Mouse (Mus musculus): Measurements from ENCODE around the gene Arg1. TPM values are rescaled to one million over a fixed set of nuclear protein-coding genes. Genes with fewer than 3 reads are reported as not detected.
A peak's percentile ranks its signal among the peaks of the same experiment; 100 is the strongest.

The Arg1 gene
- total and polyA plus RNA-seq, 2 experiments from 2014 or later = 0.73 to 2.1 TPM

DNA sequence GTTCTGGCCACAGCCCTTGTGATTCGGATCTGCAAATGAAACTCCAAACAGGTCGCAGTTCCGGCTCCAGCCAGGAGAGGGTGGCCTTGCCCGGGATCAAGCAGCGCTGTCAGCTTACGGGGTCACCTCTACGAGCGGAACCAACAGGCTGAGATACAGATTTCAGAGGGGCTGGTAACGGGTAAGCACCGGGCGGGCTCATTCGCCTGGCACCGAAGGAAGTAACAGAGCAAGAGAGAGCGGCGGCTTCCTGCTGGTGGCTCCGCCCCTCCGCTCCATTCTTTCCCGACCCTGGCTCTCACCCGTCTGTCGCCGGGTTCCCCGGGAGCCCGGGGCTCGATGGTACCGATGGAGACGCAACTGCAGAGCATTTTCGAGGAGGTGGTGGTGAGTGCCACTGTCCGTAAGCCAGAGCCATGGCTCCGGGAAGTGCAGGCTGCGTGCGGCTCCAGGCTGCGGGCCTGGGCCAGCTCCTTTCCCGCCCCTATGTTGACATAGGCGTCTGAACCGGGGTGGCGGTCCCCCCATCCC is 57.5 kb downstream of the Arg1 start, which contains the start of gene Med23:
TSS of gene Med23 (plus strand) at position 227 of the 531 bp plus-strand sequence.
- Histone ChIP-seq H3K4me2 (ENCODE audit: low read depth) (peak within 1 kb of the TSS; percentile 58), H3K4me3 (ENCODE audit: low read depth, low read length) (peak within 1 kb of the TSS; percentile 65), H3K4me1 (ENCODE audit: insufficient read depth) (no peaks in the 10 kb centered on the region), H3K9me3 (ENCODE audit: low read length) (no peaks in the 10 kb centered on the region), H3K9ac (peak within 1 kb of the TSS; percentile 82), H3K27me3 (ENCODE audit: insufficient read depth, low read length) (no peaks in the 10 kb centered on the region), H3K36me3 (ENCODE audit: insufficient read depth) (peaks cover 23% of the 10 kb centered on the region), H3K27ac (ENCODE audit: low read depth, low read length) (peak within 1 kb of the TSS; percentile 46; the same call in 1 of the 2 replicates)
- DNase-seq = peak; percentile 98
- peak; percentile 96 for TF ChIP-seq CTCF (IDR thresholded peaks at IDR 0.05; ENCODE audit: low read depth)
- ATAC-seq = peak; percentile 100
- under 1% methylated on average over 36 of the region's 36 CpGs for WGBS

Small RNA genes lying within 50 kb of the gene (microRNA-seq; reads per million reads assigned to microRNA genes)
- 0 reads per million in 2 experiments for gene Mir6905

Other genes starting within 250 kb of the Arg1 start
- 3.7 and 6.1 TPM in 2 replicates for gene Enpp1, start 215.3 kb downstream of the Arg1 start, total RNA-seq (2014; rRNA removed)
- gene Enpp1, start 215.3 kb downstream of the Arg1 start, polyA plus RNA-seq (2015; fragmentation: Nextera tagmentation; extraction: Ambion mirVana) = 2.2 TPM in 2 replicates
- gene Enpp3, start 84.7 kb downstream of the Arg1 start, total RNA-seq (2014; rRNA removed) = 2.3 and 2.5 TPM in 2 replicates
- 1.2 and 1.7 TPM in 2 replicates for gene Enpp3, start 84.7 kb downstream of the Arg1 start, polyA plus RNA-seq (2015; fragmentation: Nextera tagmentation; extraction: Ambion mirVana)
- gene Med23, start 57.5 kb downstream of the Arg1 start, total RNA-seq (2014; rRNA removed) = 36.2 and 41.7 TPM in 2 replicates
- 11.5 and 16.2 TPM in 2 replicates for gene Med23, start 57.5 kb downstream of the Arg1 start, polyA plus RNA-seq (2015; fragmentation: Nextera tagmentation; extraction: Ambion mirVana)

Measured in forebrain, postnatal 0 days (tissue).